Mouse (Mus musculus) lung, adult 2 months (tissue): ENCODE measurements around the gene Slc25a11.

Source experiments
- CTCF ChIP-seq: fragments of 200-500 bp; IDR thresholded peaks from 2 replicates; pipeline ENCODE4 v1.5.1; 2011; ENCODE audit warnings: mild to moderate bottlenecking, low read length, control low read depth; ENCODE audit not compliant: insufficient read depth
- POLR2A ChIP-seq: fragments of 200-500 bp; IDR thresholded peaks from 2 replicates; pipeline ENCODE4 v1.6.1; 2011; ENCODE audit warnings: low read depth, mild to moderate bottlenecking, control low read depth, low read length, borderline replicate concordance; ENCODE audit errors: extremely low read depth

- no peak for TF ChIP-seq POLR2A
- TF ChIP-seq CTCF, result no peak
Observed at GRCm38 (mm10) chr11:70655571-70656455, 8.5 kb upstream of the Slc25a11 start.
